Mouse (Mus musculus): ENCODE measurements at regions not wholly inside any gene's neighbourhood (a gene's known extent, or its start where the extent isn't known, plus 50 kb on each side); places are given as distances from the start of the nearest gene placed in this dataset.

DNA sequence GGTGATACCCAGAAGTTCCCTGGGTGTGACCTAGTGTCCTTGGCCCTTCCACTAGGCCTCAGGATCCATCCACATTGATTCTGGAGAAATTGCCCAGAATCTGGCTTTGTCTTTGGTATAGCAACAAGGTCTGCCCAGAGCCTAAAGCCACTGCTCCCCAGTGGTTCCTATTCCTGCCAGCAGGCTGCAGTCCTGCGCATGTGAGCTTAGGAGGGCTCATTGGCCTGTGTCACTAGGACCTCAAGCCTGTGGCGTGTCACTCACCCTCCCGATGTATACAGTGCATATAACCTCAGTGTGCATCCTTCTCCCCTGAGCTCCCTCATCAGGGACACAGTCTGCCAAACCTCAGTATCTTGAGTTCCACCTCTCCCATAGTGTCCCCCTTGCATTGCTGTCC is 261.9 kb downstream of the Cdh26 start:
- no peak for TF ChIP-seq CTCF (IDR thresholded peaks at IDR 0.05; ENCODE audit: insufficient read depth, low read length)
- no peak for TF ChIP-seq POLR2A (IDR thresholded peaks at IDR 0.05; ENCODE audit: borderline replicate concordance, extremely low read depth, low read depth, low read length)
